Mouse (Mus musculus): ENCODE data around the gene Inka1.

DNA sequence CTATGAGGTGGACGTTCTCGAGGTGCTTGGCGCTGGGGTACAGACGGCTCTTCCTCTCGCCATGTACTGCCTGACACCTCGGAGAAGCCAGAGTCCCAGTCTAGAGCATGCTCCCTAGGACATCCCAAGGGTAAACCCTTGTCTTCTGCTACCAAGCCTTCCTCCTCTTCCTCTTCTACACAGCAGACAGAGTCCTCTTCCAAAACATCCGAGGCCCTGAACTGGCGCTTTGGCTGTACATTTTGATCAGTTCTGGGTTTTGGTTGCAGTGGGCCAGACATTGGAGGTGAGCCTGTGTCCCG, 974 bp downstream of the Inka1 start:
- TF ChIP-seq POLR2A (IDR thresholded peaks at IDR 0.05; ENCODE audit: low read depth, low read length) = no peak
- TF ChIP-seq TBP (conservative IDR thresholded peaks at IDR 0.05; ENCODE audit: low read depth, low read length) = no peak
- no peak for TF ChIP-seq RCOR1 (conservative IDR thresholded peaks at IDR 0.05; ENCODE audit: low read depth, low read length)
- TF ChIP-seq SMC3 (IDR thresholded peaks at IDR 0.05; ENCODE audit: low read depth, low read length) = no peak

Data from CH12.LX (cell line).